Mouse (Mus musculus): ENCODE measurements around the gene Gm9837. TPM values are rescaled to one million over a fixed set of nuclear protein-coding genes. Genes with fewer than 3 reads are reported as not detected.

Gene Gm9837
- total and polyA plus RNA-seq, 3 experiments: not detected

- no peak for TF ChIP-seq NELFE (IDR thresholded peaks at IDR 0.05; ENCODE audit: low read depth, low read length)
Observed at GRCm38 (mm10) chr11:53461727-53462126, 8.6 kb downstream of the Gm9837 start (continued).

GRCm38 (mm10) chr11:53460192-53460591 lies 10.1 kb downstream of the Gm9837 start:
- H3K27ac ChIP-seq (ENCODE audit: insufficient read depth, low read depth): no peak overlapping the region
- no peaks in the 10 kb centered on the region for H3K27me3 ChIP-seq (replicated peaks)
- peaks cover 5% of the 10 kb centered on the region for H3K9me3 ChIP-seq (replicated peaks; ENCODE audit: low read length)
- no peak for DNase-seq (ENCODE audit: extremely low read depth)
- H3K4me1 ChIP-seq (ENCODE audit: control insufficient read depth in 1 of 2, insufficient read depth in 2 of 2): peaks cover 0 to 4% of the 10 kb centered on the region in 2 experiments; a peak in 2 of 4 replicates
- dilution Hi-C loops (cut with MboI; ENCODE audit: extremely low pct_ligation_motif_present, extremely low pct_unique_long_range_greater_than_20kb, low sequenced_read_pairs): no loop called here
- in situ Hi-C loops (cut with MboI; ENCODE audit: low pct_ligation_motif_present, low pct_unique_long_range_greater_than_20kb, low sequenced_read_pairs): loop anchor here (10.0 kb wide), 1 partner anchor 395 kb away; the partner anchor contains the start of gene Gm12216
- H3K9ac ChIP-seq (ENCODE audit: insufficient read depth, low read depth): no peak overlapping the region
- TF ChIP-seq USF1 (IDR thresholded peaks at IDR 0.05; ENCODE audit: low read depth, low read length) (no peak), KAT2A (IDR thresholded peaks at IDR 0.05; ENCODE audit: insufficient replicate concordance, low read length) (no peak), POLR2A (IDR thresholded peaks at IDR 0.05; ENCODE audit: low read depth, low read length) (no peak), USF2 (conservative IDR thresholded peaks at IDR 0.05; ENCODE audit: low read depth, low read length) (no peak), NRF1 (IDR thresholded peaks at IDR 0.05; ENCODE audit: low read depth, low read length) (no peak), JUND (conservative IDR thresholded peaks at IDR 0.05; ENCODE audit: low read depth, low read length) (no peak), UBTF (IDR thresholded peaks at IDR 0.05; ENCODE audit: low read depth, low read length) (no peak), ZKSCAN1 (IDR thresholded peaks at IDR 0.05; ENCODE audit: borderline replicate concordance, low read depth, low read length) (no peak)
- H3K36me3 ChIP-seq (replicated peaks in 1 of 2; ENCODE audit: control insufficient read depth in 1 of 2, insufficient read depth in 1 of 2, low read length in 1 of 2): no peaks in the 10 kb centered on the region
- no peak overlapping the region for H3K4me2 ChIP-seq (ENCODE audit: insufficient read depth, low read depth, poor library complexity, severe bottlenecking)
- H3K4me3 ChIP-seq (replicated peaks in 1 of 3; ENCODE audit: low read depth in 2 of 3, low read length in 2 of 3, poor library complexity in 1 of 3): no peak overlapping the region
- H3K79me2 ChIP-seq (replicated peaks; ENCODE audit: control insufficient read depth, extremely low read depth, insufficient read depth, poor library complexity, severe bottlenecking): no peaks in the 10 kb centered on the region

GRCm38 (mm10) chr11:53458996-53459395 lies 11.3 kb downstream of the Gm9837 start:
- Histone ChIP-seq H3K9ac (ENCODE audit: insufficient read depth, low read depth) (no peak overlapping the region), H3K4me2 (ENCODE audit: insufficient read depth, low read depth, poor library complexity, severe bottlenecking) (no peak overlapping the region), H3K27ac (ENCODE audit: insufficient read depth, low read depth) (no peak overlapping the region), H3K27me3 (replicated peaks) (no peaks in the 10 kb centered on the region), H3K79me2 (replicated peaks; ENCODE audit: control insufficient read depth, extremely low read depth, insufficient read depth, poor library complexity, severe bottlenecking) (no peaks in the 10 kb centered on the region), H3K4me3 (replicated peaks in 1 of 3; ENCODE audit: low read depth in 2 of 3, low read length in 2 of 3, poor library complexity in 1 of 3) (no peak overlapping the region), H3K36me3 (replicated peaks in 1 of 2; ENCODE audit: control insufficient read depth in 1 of 2, insufficient read depth in 1 of 2, low read length in 1 of 2) (no peaks in the 10 kb centered on the region), H3K9me3 (replicated peaks; ENCODE audit: low read length) (peaks cover 5% of the 10 kb centered on the region), H3K4me1 (ENCODE audit: control insufficient read depth in 1 of 2, insufficient read depth in 2 of 2) (peaks cover under 1 to 4% of the 10 kb centered on the region in 2 experiments; a peak in 2 of 4 replicates)
- TF ChIP-seq SIN3A (IDR thresholded peaks at IDR 0.05; ENCODE audit: low read length) (no peak), JUND (conservative IDR thresholded peaks at IDR 0.05; ENCODE audit: low read depth, low read length) (no peak), ZKSCAN1 (IDR thresholded peaks at IDR 0.05; ENCODE audit: borderline replicate concordance, low read depth, low read length) (no peak), E2F4 (IDR thresholded peaks at IDR 0.05; ENCODE audit: insufficient replicate concordance, low read depth, low read length) (no peak), ZNF384 (IDR thresholded peaks at IDR 0.05; ENCODE audit: low read depth, low read length) (no peak), TCF12 (IDR thresholded peaks at IDR 0.05; ENCODE audit: low read depth, low read length) (no peak), MAFK (IDR thresholded peaks at IDR 0.05; ENCODE audit: insufficient replicate concordance, low read length) (no peak), USF2 (conservative IDR thresholded peaks at IDR 0.05; ENCODE audit: low read depth, low read length) (no peak), TBP (conservative IDR thresholded peaks at IDR 0.05; ENCODE audit: low read depth, low read length) (no peak), RCOR1 (conservative IDR thresholded peaks at IDR 0.05; ENCODE audit: low read depth, low read length) (no peak), HCFC1 (IDR thresholded peaks at IDR 0.05; ENCODE audit: low read depth, low read length) (no peak), BHLHE40 (IDR thresholded peaks at IDR 0.05; ENCODE audit: low read depth, low read length) (no peak), IRF4 (IDR thresholded peaks at IDR 0.05; ENCODE audit: low read depth, low read length) (no peak), NRF1 (IDR thresholded peaks at IDR 0.05; ENCODE audit: low read depth, low read length) (no peak), MEF2A (IDR thresholded peaks at IDR 0.05; ENCODE audit: borderline replicate concordance, low read depth, low read length) (no peak), UBTF (IDR thresholded peaks at IDR 0.05; ENCODE audit: low read depth, low read length) (no peak), SMC3 (IDR thresholded peaks at IDR 0.05; ENCODE audit: low read depth, low read length) (no peak), USF1 (IDR thresholded peaks at IDR 0.05; ENCODE audit: low read depth, low read length) (no peak), JUN (IDR thresholded peaks at IDR 0.05; ENCODE audit: insufficient read depth, low read depth, low read length) (no peak)
- no peak for DNase-seq (ENCODE audit: extremely low read depth)
- in situ Hi-C loops (cut with MboI; ENCODE audit: low pct_ligation_motif_present, low pct_unique_long_range_greater_than_20kb, low sequenced_read_pairs) (no loop called here), dilution Hi-C loops (cut with MboI; ENCODE audit: extremely low pct_ligation_motif_present, extremely low pct_unique_long_range_greater_than_20kb, low sequenced_read_pairs) (no loop called here)

Data from CH12.LX (cell line).